Mouse (Mus musculus) cerebellum, postnatal 14 days (tissue): ENCODE measurements around the gene Arl14ep.
A peak's percentile ranks its signal among the peaks of the same experiment; 100 is the strongest.
"Not testable (repeated sequence)": the region's sequence is repeated elsewhere in the genome, so short reads cannot be mapped to it uniquely, and the experiment has no call there.

Experiments
- DNase-seq, 2 experiments: peaks; one replicate each; pipeline ENCODE4 v3.0.0; 2021; ENCODE audit warnings: mixed read lengths in 2 of 2

Arl14ep gene

GRCm38 (mm10) chr2:106973959-106974639 is at the start of gene Arl14ep:
Gene Arl14ep, minus strand, starts transcription at chr2:106974424.
- peak; percentile 88 to 89 for DNase-seq

- DNase-seq, result no peak
Measured at GRCm38 (mm10) chr2:107022713-107023112, 48.5 kb upstream of the Arl14ep start.

- DNase-seq, result no peak
Measured at GRCm38 (mm10) chr2:107019331-107019730, 45.1 kb upstream of the Arl14ep start.

- no peak for DNase-seq
Measured at GRCm38 (mm10) chr2:107013161-107013560, 38.9 kb upstream of the Arl14ep start.

GRCm38 (mm10) chr2:107012318-107012717 is 38.1 kb upstream of the Arl14ep start:
- no peak for DNase-seq

GRCm38 (mm10) chr2:107010160-107010559 is 35.9 kb upstream of the Arl14ep start:
- no peak for DNase-seq

GRCm38 (mm10) chr2:107006378-107006777 is 32.2 kb upstream of the Arl14ep start:
- DNase-seq, result no peak

- DNase-seq, result not testable (repeated sequence)
Measured at GRCm38 (mm10) chr2:107005876-107006275, 31.7 kb upstream of the Arl14ep start.

- DNase-seq, result no peak
Measured at GRCm38 (mm10) chr2:106991261-106991660, 17.0 kb upstream of the Arl14ep start.

- no peak for DNase-seq
Measured at GRCm38 (mm10) chr2:106984945-106985344, 10.7 kb upstream of the Arl14ep start.

- DNase-seq, result no peak
Measured at GRCm38 (mm10) chr2:106982503-106982902, 8.3 kb upstream of the Arl14ep start.

- DNase-seq, result no peak
Measured at GRCm38 (mm10) chr2:106976472-106976871, 2.2 kb upstream of the Arl14ep start.

GRCm38 (mm10) chr2:106973332-106973958 is 779 bp downstream of the Arl14ep start:
- DNase-seq, result no peak

GRCm38 (mm10) chr2:106972851-106973250 is 1.4 kb downstream of the Arl14ep start:
- no peak for DNase-seq

GRCm38 (mm10) chr2:106970971-106971370 is 3.3 kb downstream of the Arl14ep start:
- no peak for DNase-seq

GRCm38 (mm10) chr2:106968320-106968719 is 5.9 kb downstream of the Arl14ep start:
- peak; percentile 69 to 75 for DNase-seq

GRCm38 (mm10) chr2:106963560-106963959 is 10.7 kb downstream of the Arl14ep start:
- no peak for DNase-seq

GRCm38 (mm10) chr2:106961650-106962049 is 12.6 kb downstream of the Arl14ep start:
- no peak for DNase-seq

GRCm38 (mm10) chr2:106961066-106961465 is 13.2 kb downstream of the Arl14ep start:
- no peak for DNase-seq

GRCm38 (mm10) chr2:106960237-106960636 is 14.0 kb downstream of the Arl14ep start:
- peak; percentile 45 to 61 for DNase-seq

GRCm38 (mm10) chr2:106959380-106959779 is 14.8 kb downstream of the Arl14ep start:
- no peak for DNase-seq

GRCm38 (mm10) chr2:106958916-106959315 is 15.3 kb downstream of the Arl14ep start:
- DNase-seq, result no peak

- DNase-seq, result peak; percentile 42 to 46
Measured at GRCm38 (mm10) chr2:106956146-106956545, 18.1 kb downstream of the Arl14ep start.

GRCm38 (mm10) chr2:106955621-106956020 is 18.6 kb downstream of the Arl14ep start:
- peak; percentile 48 to 62 for DNase-seq
